Mouse (Mus musculus): ENCODE measurements at regions not wholly inside any gene's neighbourhood (a gene's known extent, or its start where the extent isn't known, plus 50 kb on each side); places are given as distances from the start of the nearest gene placed in this dataset.

DNA sequence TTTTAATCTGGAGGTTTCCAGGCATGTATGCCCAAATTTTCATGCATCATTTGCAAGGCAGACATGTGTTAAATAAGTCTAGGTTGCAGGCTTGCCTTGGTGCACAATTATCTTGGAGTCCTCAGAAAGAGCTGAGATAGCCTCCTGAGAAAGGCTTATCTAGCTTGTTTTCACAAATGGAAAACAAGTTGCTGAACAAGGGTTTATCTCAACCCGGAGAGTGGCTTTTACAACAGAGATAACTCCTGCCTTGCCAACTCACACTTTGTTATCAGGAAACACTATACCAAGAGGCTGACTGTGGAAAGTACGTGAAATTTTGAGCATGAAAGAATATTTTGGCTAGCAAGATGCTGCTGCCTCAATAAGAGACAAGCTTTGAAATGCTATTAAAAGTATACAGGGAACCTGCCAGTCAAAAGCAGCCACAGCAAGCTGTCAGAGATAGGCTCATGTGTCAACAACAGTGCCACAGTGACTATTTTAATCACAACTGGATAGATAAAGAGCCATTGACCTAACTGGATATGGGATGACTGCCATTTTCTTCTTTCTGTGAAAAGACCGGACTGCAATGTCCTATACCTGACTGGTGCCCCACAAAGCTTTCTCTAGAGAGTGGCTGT, 3376.6 kb upstream of the Gm7489 start:
- TF ChIP-seq CTCF (conservative IDR thresholded peaks at IDR 0.05; ENCODE audit: low read length): no peak
- TF ChIP-seq NANOG (IDR thresholded peaks at IDR 0.05; ENCODE audit: borderline replicate concordance, low read length): no peak

Measured in E14TG2a.4 (cell line).